Comparison of ENCODE assay signal across 16 mouse cellular contexts in genomic region chr6:135970716-135971318, GRCm38 (mm10).
"Had no signal": no experiment of that assay in that cellular context is flagged by ENCODE, and none has a peak within 500 bp of the region (broad histone marks: within the 10 kb centered on the region; RNA-seq: fewer than 3 reads in every experiment).

No protein-coding gene starts in this region.

- H3K27me3 ChIP-seq: liver, embryonic 13.5 days; liver, embryonic 15.5 days; megakaryocyte, embryonic 14.5 days; midbrain, embryonic 13.5 days; midbrain, embryonic 15.5 days; neural tube, embryonic 12.5 days; stomach, embryonic 15.5 days had no signal

- H3K9ac ChIP-seq: liver, embryonic 13.5 days; liver, embryonic 15.5 days; liver, postnatal 0 days; midbrain, embryonic 13.5 days; midbrain, embryonic 15.5 days; neural tube, embryonic 12.5 days; stomach, embryonic 15.5 days had no signal

- H3K36me3 ChIP-seq: liver, embryonic 13.5 days; liver, embryonic 15.5 days; midbrain, embryonic 13.5 days; midbrain, embryonic 15.5 days; neural tube, embryonic 12.5 days; stomach, embryonic 15.5 days had no signal

- ATAC-seq: liver, postnatal 0 days; midbrain, embryonic 13.5 days; midbrain, embryonic 15.5 days had no signal

- H3K4me2 ChIP-seq: liver, embryonic 11.5 days; liver, embryonic 13.5 days; liver, embryonic 15.5 days; midbrain, embryonic 11.5 days; midbrain, embryonic 13.5 days; midbrain, embryonic 15.5 days; neural tube, embryonic 12.5 days; stomach, embryonic 15.5 days had no signal

- H3K27ac ChIP-seq: liver, embryonic 13.5 days; liver, embryonic 15.5 days; macrophage; midbrain, embryonic 13.5 days; midbrain, embryonic 15.5 days; neural tube, embryonic 12.5 days; stomach, embryonic 15.5 days; stomach, postnatal 0 days had no signal

- H3K4me3 ChIP-seq: liver, embryonic 13.5 days; liver, embryonic 15.5 days; megakaryocyte, embryonic 14.5 days; midbrain, embryonic 13.5 days; midbrain, embryonic 15.5 days; neural tube, embryonic 12.5 days; stomach, embryonic 15.5 days had no signal

- DNase-seq: liver, embryonic 13.5 days; liver, postnatal 0 days; right cerebral cortex, postnatal 14 days; thymus, adult 2 months; thymus, postnatal 25 days; thymus, postnatal 4 days had no signal

- H3K4me1 ChIP-seq: liver, embryonic 13.5 days; liver, embryonic 15.5 days; megakaryocyte, embryonic 14.5 days; neural tube, embryonic 12.5 days; stomach, embryonic 15.5 days had no signal

- H3K9me3 ChIP-seq: liver, embryonic 15.5 days; midbrain, embryonic 13.5 days; midbrain, embryonic 15.5 days; neural tube, embryonic 12.5 days; stomach, embryonic 15.5 days had no signal
